ENCODE assay signal across 8 mouse cellular contexts in genomic region chr14:24273575-24273974, GRCm38 (mm10). TPM values are rescaled to one million over a fixed set of nuclear protein-coding genes. Genes with fewer than 3 reads are reported as not detected.
A peak's percentile ranks its signal among the peaks of the same experiment; 100 is the strongest.
DNase-seq lines count a peak whose midpoint lies in the region; ATAC-seq lines count a peak whose summit lies in the region.
"Had no signal": no experiment of that assay in that cellular context is flagged by ENCODE, and none has a peak within 500 bp of the region (broad histone marks: within the 10 kb centered on the region; RNA-seq: fewer than 3 reads in every experiment).

No protein-coding gene starts in this region.

- no peaks in the 10 kb centered on the region for H3K4me1 ChIP-seq in embryonic facial prominence, embryonic 15.5 days
- H3K4me1 ChIP-seq in limb, embryonic 13.5 days: peaks cover 22% of the 10 kb centered on the region
- no peaks in the 10 kb centered on the region for H3K4me1 ChIP-seq in stomach, embryonic 14.5 days (ENCODE audit: control insufficient read depth, insufficient read depth, low read length)

- ATAC-seq in embryonic facial prominence, embryonic 15.5 days (ENCODE audit: insufficient number of reproducible peaks, low FRiP score, low TSS enrichment, low read depth): peak; percentile 39; the same call in 1 of the 2 replicates
- ATAC-seq in limb, embryonic 13.5 days (ENCODE audit: low FRiP score, low read depth): peak; percentile 57; the same call in 1 of the 2 replicates
- ATAC-seq in stomach, embryonic 14.5 days (ENCODE audit: insufficient number of reproducible peaks, insufficient read depth, low FRiP score, low read depth): peak; percentile 49; the same call in 1 of the 2 replicates

- no peaks in the 10 kb centered on the region for H3K9me3 ChIP-seq in embryonic facial prominence, embryonic 15.5 days (replicated peaks)
- H3K9me3 ChIP-seq in limb, embryonic 13.5 days: no peaks in the 10 kb centered on the region
- H3K9me3 ChIP-seq in stomach, embryonic 14.5 days (ENCODE audit: control insufficient read depth, low read depth, low read length): no peaks in the 10 kb centered on the region

- WGBS in embryonic facial prominence, embryonic 15.5 days: 47% methylated on average over 2 of the region's 2 CpGs
- 47% methylated on average over 2 of the region's 2 CpGs for WGBS in limb, embryonic 13.5 days
- 57% methylated on average over 2 of the region's 2 CpGs for WGBS in stomach, embryonic 14.5 days

- no peak overlapping the region for H3K4me3 ChIP-seq in embryonic facial prominence, embryonic 15.5 days (replicated peaks)
- no peak overlapping the region for H3K4me3 ChIP-seq in limb, embryonic 13.5 days
- no peak overlapping the region for H3K4me3 ChIP-seq in stomach, embryonic 14.5 days (ENCODE audit: low read depth, low read length)

- H3K27ac ChIP-seq in embryonic facial prominence, embryonic 15.5 days (replicated peaks): no peak overlapping the region
- H3K27ac ChIP-seq in limb, embryonic 13.5 days: no peak overlapping the region
- H3K27ac ChIP-seq in stomach, embryonic 14.5 days (ENCODE audit: low read length): no peak overlapping the region

- no peaks in the 10 kb centered on the region for H3K36me3 ChIP-seq in embryonic facial prominence, embryonic 15.5 days
- H3K36me3 ChIP-seq in limb, embryonic 13.5 days: no peaks in the 10 kb centered on the region
- H3K36me3 ChIP-seq in stomach, embryonic 14.5 days (ENCODE audit: control insufficient read depth, insufficient read depth, low read length): no peaks in the 10 kb centered on the region

- intact Hi-C loops in left cerebral cortex, postnatal 36 days (cut with DNase I): loop anchor here (2.0 kb wide), 1 partner anchor 91 kb away; no protein-coding TSS in a partner anchor

- H3K9ac ChIP-seq in embryonic facial prominence, embryonic 15.5 days: no peak overlapping the region
- no peak overlapping the region for H3K9ac ChIP-seq in limb, embryonic 13.5 days
- H3K9ac ChIP-seq in stomach, embryonic 14.5 days (replicated peaks; ENCODE audit: low read depth, low read length): no peak overlapping the region

- peak; percentile 27 for DNase-seq in left cerebral cortex, adult 11 months (ENCODE audit: low spot score)
- DNase-seq in left cerebral cortex, postnatal 36 days (ENCODE audit: low spot score in 2 of 2): no peak
- DNase-seq in ZHBTc4 (ENCODE audit: low read depth, low spot score): peak; percentile 68
- DNase-seq in urinary bladder, postnatal 4 days (ENCODE audit: low spot score in 2 of 2): no peak

- no peak overlapping the region for H3K4me2 ChIP-seq in embryonic facial prominence, embryonic 15.5 days (replicated peaks)
- H3K4me2 ChIP-seq in limb, embryonic 13.5 days (replicated peaks): no peak overlapping the region
- no peak overlapping the region for H3K4me2 ChIP-seq in stomach, embryonic 14.5 days (replicated peaks; ENCODE audit: low read depth, low read length)

- no peaks in the 10 kb centered on the region for H3K27me3 ChIP-seq in embryonic facial prominence, embryonic 15.5 days
- no peaks in the 10 kb centered on the region for H3K27me3 ChIP-seq in limb, embryonic 13.5 days
- H3K27me3 ChIP-seq in stomach, embryonic 14.5 days (ENCODE audit: control insufficient read depth, insufficient read depth, low read length): no peaks in the 10 kb centered on the region

RNA-seq across cellular contexts. Expression of gene E330034G19Rik, which starts 19.4 kb away (rescaled TPM):
- not detected for total RNA-seq in left cerebral cortex, postnatal 36 days (2021)
- 0.12 and 0.20 TPM in 2 replicates for polyA plus RNA-seq in embryonic facial prominence, embryonic 15.5 days (2015; fragmentation: Nextera tagmentation; extraction: Ambion mirVana)
- polyA plus RNA-seq in limb, embryonic 13.5 days (2015; fragmentation: Nextera tagmentation; extraction: Ambion mirVana): 0.10 TPM in 1 of 2 replicates, not detected in the other
- polyA plus RNA-seq in stomach, embryonic 14.5 days (2014; fragmentation: Nextera tagmentation; extraction: Ambion mirVana): not detected in 2 replicates
- total RNA-seq: layer of hippocampus, adult 18-20 months had no signal

RNA-seq across cellular contexts. Expression of gene Dlg5, which starts 27.9 kb away (rescaled TPM):
- 10 to 100 TPM; 24.8 to 42.8 TPM for total RNA-seq in left cerebral cortex, postnatal 36 days (2021)
- 20.3 and 22.1 TPM in 2 replicates for polyA plus RNA-seq in embryonic facial prominence, embryonic 15.5 days (2015; fragmentation: Nextera tagmentation; extraction: Ambion mirVana)
- polyA plus RNA-seq in limb, embryonic 13.5 days (2015; fragmentation: Nextera tagmentation; extraction: Ambion mirVana): 30.2 and 31.5 TPM in 2 replicates
- 31.5 and 33.6 TPM in 2 replicates for polyA plus RNA-seq in stomach, embryonic 14.5 days (2014; fragmentation: Nextera tagmentation; extraction: Ambion mirVana)

Comparison
In these comparisons a context has a peak if more than half of its experiments do, and no peak if none do; other contexts are left out.
1. DNase-seq: peak in left cerebral cortex, adult 11 months (single experiment) and ZHBTc4 (single experiment); none in left cerebral cortex, postnatal 36 days (0 of 2) and urinary bladder, postnatal 4 days (0 of 2).
2. Peak in every context shown above with its lines, with median percentiles within 50 percentile points of each other: ATAC-seq.